Mouse (Mus musculus) intestine, embryonic 16.5 days (tissue): ENCODE measurements around the gene Paqr7. TPM values are rescaled to one million over a fixed set of nuclear protein-coding genes. Genes with fewer than 3 reads are reported as not detected.

Source experiments
- ATAC-seq: fragments of 200-750 bp; cut with Nextera tagmentation; 2 replicates; pipeline ENCODE4 v1.8.0; 2017; ENCODE audit warnings: moderate TSS enrichment, moderate library complexity
- H3K27ac ChIP-seq: fragments of 300-500 bp; sonication (generic); 2 replicates; pipeline ENCODE4 v1.5.1; 2014; ENCODE audit warnings: mild to moderate bottlenecking, low read length
- H3K27me3 ChIP-seq: fragments of 300-500 bp; sonication (generic); replicated peaks from 2 replicates; pipeline ENCODE4 v1.6.1; 2014; ENCODE audit warnings: low read length, control low read depth, mixed read lengths; ENCODE audit not compliant: control insufficient read depth, insufficient read depth
- H3K36me3 ChIP-seq: fragments of 300-500 bp; sonication (generic); 2 replicates; pipeline ENCODE4 v1.6.1; 2014; ENCODE audit warnings: low read length, control low read depth; ENCODE audit not compliant: control insufficient read depth, insufficient read depth
- H3K4me1 ChIP-seq: fragments of 300-500 bp; sonication (generic); 2 replicates; pipeline ENCODE4 v1.6.1; 2014; ENCODE audit warnings: low read length, control low read depth, mixed read lengths; ENCODE audit not compliant: control insufficient read depth, insufficient read depth
- H3K4me2 ChIP-seq: fragments of 300-500 bp; sonication (generic); 2 replicates; pipeline ENCODE4 v1.6.1; 2014; ENCODE audit warnings: low read depth, low read length, control low read depth
- H3K4me3 ChIP-seq: fragments of 300-500 bp; sonication (generic); 2 replicates; pipeline ENCODE4 v1.5.1; 2014; ENCODE audit warnings: mild to moderate bottlenecking, low read length
- H3K9ac ChIP-seq: fragments of 300-500 bp; sonication (generic); 2 replicates; pipeline ENCODE4 v1.6.1; 2014; ENCODE audit warnings: low read depth, low read length
- H3K9me3 ChIP-seq: fragments of 300-500 bp; sonication (generic); 2 replicates; pipeline ENCODE4 v1.6.1; 2016; ENCODE audit warnings: low read length, control low read depth; ENCODE audit not compliant: control insufficient read depth
- WGBS: fragments of 180-500 bp; shearing (Covaris S2); extraction: QIAGEN DNeasy Blood & Tissue Kit; methylation state at CpG from one replicate; pipeline ENCODE4 v1.1.7; 2014; 5-methylcytosine and 5-hydroxymethylcytosine counted together
- polyA plus RNA-seq: library from polyadenylated mRNA; unstranded; fragments of >200 nt; fragmentation: Nextera tagmentation; extraction: Ambion mirVana; gene quantifications from 2 replicates; pipeline ENCODE4 v1.2.1, GENCODE M21; 2015

Gene Paqr7
- polyA plus RNA-seq, 1 experiment from 2014 or later = 23.6 TPM

DNA sequence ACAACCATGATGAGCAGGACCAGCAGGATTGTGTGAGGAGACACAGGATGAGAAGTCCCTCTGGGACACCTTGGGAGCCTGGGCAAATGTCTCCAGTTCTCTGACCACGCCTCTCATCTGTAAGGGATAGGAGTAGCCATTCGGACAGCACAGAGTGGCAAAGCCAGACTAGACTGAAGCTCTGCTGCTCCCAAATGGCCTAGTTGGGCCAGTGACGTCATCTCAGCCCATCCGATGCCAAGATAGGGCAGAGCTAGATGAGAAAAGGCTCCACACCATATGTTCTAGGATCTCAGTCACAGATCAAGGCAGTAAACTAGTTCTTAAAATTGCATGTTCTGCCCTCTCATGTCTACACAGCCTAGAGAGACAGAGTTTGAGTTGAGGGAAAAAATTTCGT is 37.6 kb upstream of the Paqr7 start:
- Histone ChIP-seq H3K27ac (no peak overlapping the region), H3K4me3 (no peak overlapping the region), H3K27me3 (peaks cover 2% of the 10 kb centered on the region; the same call in 1 of the 2 replicates), H3K4me2 (no peak overlapping the region), H3K9ac (no peak overlapping the region), H3K4me1 (peaks cover 6% of the 10 kb centered on the region; the same call in 1 of the 2 replicates), H3K36me3 (no peaks in the 10 kb centered on the region), H3K9me3 (no peaks in the 10 kb centered on the region)
- ATAC-seq = no peak
- 76% methylated on average over 5 of the region's 5 CpGs for WGBS

DNA sequence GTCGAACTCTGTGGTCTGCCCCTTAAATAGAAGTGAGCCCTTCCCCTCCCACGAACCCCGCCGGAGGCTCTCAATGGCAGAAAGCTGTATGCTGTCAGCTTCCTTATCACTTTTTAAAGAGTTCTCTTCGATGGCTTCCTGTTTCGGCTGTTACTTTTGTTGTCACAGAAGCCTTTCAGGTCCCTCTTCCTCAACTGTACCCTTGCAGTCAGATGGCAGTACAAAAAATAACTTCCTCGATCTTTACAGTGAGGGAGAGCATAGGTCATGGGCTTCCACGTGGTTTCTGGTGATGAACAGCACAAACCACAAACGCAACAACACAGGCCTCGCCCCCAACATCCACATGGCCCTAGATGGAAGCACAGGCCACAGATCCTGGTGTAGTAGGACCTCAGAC is 36.2 kb upstream of the Paqr7 start:
- Histone ChIP-seq H3K4me1 (peaks cover 3% of the 10 kb centered on the region; the same call in 1 of the 2 replicates), H3K9me3 (no peaks in the 10 kb centered on the region), H3K9ac (no peak overlapping the region), H3K27ac (no peak overlapping the region), H3K27me3 (no peaks in the 10 kb centered on the region), H3K4me2 (no peak overlapping the region), H3K36me3 (no peaks in the 10 kb centered on the region), H3K4me3 (no peak overlapping the region)
- 76% methylated on average over 10 of the region's 10 CpGs for WGBS
- no peak for ATAC-seq

DNA sequence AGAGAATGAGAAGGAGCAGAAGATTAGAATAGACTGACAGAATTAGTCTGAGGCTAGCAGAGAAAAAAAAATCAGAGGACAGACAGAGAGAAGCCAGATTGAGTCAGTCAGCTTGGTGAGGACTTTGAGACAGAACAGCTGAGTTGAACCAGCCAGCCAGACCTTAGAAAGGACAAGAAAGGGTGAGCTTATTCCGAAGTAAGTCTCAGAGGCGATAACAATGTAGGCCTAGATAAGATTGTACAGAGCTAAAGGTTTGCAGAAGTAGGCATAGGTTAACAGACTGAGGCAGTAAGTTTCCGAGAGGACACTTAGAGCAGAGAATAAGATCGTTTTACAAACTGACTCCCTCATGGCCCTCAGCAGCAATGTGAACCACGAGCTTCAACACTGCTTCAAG is 35.2 kb upstream of the Paqr7 start:
- Histone ChIP-seq H3K9ac (no peak overlapping the region), H3K9me3 (no peaks in the 10 kb centered on the region), H3K4me3 (no peak overlapping the region), H3K4me1 (no peaks in the 10 kb centered on the region), H3K27ac (no peak overlapping the region), H3K36me3 (no peaks in the 10 kb centered on the region), H3K4me2 (no peak overlapping the region), H3K27me3 (no peaks in the 10 kb centered on the region)
- 72% methylated on average over 5 of the region's 5 CpGs for WGBS
- no peak for ATAC-seq

DNA sequence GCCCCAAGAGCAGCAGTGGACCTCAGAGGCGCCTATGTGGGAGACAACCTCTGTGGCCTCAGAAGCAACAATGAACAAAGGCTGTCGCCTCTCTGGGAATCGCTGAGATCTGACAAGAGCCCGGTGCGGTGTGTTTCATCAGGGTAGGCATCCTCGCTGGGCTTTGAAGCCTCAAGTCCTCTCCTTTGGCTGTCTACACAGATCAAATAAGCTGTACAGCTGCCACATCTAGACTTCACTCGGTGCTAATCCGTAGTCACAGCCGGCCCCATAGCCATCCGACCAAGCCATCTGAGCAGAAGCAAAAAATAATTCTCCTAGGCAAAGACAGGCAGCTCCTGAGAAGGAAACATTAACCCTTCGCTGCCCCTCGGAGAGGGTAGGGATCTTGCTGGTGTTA is 30.7 kb upstream of the Paqr7 start:
- ATAC-seq = no peak
- Histone ChIP-seq H3K4me2 (no peak overlapping the region), H3K27ac (no peak overlapping the region), H3K4me3 (no peak overlapping the region), H3K9ac (no peak overlapping the region; the same call in 1 of the 2 replicates), H3K36me3 (0 out of 2 replicates have a peak, but pooled peaks cover under 1% of the 10 kb centered on the region), H3K27me3 (no peaks in the 10 kb centered on the region), H3K9me3 (no peaks in the 10 kb centered on the region), H3K4me1 (peaks cover 5% of the 10 kb centered on the region; the same call in 1 of the 2 replicates)
- WGBS = 45% methylated on average over 12 of the region's 12 CpGs

DNA sequence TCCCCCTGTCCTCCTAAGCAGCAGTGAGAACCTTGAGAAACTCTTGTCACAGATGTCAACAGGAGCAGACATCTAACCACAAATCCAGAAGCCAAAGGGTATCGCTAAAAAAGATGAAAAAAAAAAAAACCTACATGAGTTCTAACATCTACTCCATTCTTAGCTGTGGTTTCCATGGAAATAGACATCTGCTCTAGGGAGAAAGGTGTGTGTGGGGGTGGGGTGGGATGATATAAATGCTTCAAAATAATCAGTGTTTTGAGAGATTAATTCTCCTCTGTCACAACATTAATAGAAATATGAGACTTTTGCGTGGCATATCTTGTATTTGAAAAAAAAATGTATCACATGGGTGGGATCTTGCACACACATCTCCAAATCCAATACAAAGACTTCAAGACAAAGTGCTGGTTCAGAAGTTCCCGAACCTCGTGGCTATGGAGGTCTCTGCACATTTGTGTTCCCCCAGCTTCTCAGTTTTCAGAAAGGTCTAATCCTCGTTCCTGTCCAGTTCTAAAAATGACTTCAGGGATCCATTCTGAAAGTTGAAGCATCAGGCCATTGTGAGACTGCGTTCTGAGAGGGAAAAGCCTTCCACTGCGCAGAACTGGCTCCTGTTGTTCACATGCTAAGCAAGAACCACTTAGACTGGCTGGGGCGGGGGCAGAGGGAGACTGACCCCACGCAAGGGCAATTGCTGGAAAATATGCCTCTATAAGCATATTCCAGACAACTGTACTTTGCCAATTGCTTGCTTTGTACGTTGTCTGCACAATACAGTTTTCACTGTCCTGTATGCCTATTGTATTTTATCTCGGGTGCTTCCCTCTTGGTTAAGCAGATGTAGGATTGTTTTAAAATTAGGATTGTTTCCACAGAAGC is 29.9 kb upstream of the Paqr7 start:
- H3K27ac ChIP-seq = no peak overlapping the region
- no peaks in the 10 kb centered on the region for H3K27me3 ChIP-seq
- 68% methylated on average over 11 of the region's 11 CpGs for WGBS
- no peak overlapping the region for H3K4me2 ChIP-seq
- H3K4me1 ChIP-seq = peaks cover 5% of the 10 kb centered on the region; the same call in 1 of the 2 replicates
- H3K4me3 ChIP-seq = no peak overlapping the region
- H3K9me3 ChIP-seq = no peaks in the 10 kb centered on the region
- no peak overlapping the region for H3K9ac ChIP-seq
- H3K36me3 ChIP-seq = peaks cover 8% of the 10 kb centered on the region
- no peak for ATAC-seq

DNA sequence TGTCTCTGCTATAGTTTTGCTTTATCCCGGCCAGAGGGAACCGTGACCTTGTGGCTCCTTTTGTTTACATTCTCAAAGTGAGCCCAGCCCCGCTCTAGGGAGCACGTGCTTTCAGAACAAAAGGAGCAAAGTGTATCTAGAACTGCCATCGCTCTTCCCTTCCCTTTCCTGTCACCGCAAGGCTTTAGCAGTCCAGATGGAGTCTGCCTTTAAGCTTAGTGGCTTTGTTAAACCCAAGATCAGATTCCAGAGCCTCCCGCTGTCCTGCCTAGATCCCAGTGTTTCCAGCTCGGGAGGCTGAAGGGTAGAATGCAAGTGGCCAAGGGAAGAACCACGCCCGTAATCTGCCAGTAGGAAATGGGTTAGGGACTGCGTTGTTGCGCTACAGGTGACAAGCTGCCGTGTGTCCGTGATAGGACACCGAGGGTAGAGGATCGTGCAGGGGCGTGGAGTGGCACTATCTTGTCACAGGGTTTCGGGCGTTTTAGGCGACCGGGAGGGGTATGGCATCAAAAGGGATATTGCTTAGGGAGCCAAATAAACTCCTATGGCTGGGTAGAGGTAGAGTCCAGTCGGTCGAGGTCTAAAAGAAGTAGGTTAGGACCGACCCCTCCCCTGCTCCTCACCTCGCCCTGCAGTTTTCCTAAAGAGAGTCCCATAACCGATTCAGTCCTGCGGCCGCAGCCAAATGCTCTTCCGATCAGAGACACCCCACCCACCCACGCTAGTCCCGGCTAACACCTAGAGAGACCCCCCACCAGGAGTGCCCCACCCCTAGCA is 28.9 kb upstream of the Paqr7 start:
- Histone ChIP-seq H3K27ac (peak overlapping the region; percentile 68), H3K4me2 (peak overlapping the region; percentile 97), H3K9ac (peak overlapping the region; percentile 89), H3K4me1 (peaks cover 5% of the 10 kb centered on the region; the same call in 1 of the 2 replicates), H3K4me3 (peak overlapping the region; percentile 94), H3K36me3 (peaks cover 8% of the 10 kb centered on the region), H3K9me3 (no peaks in the 10 kb centered on the region), H3K27me3 (no peaks in the 10 kb centered on the region)
- peak; percentile 26 for ATAC-seq
- WGBS = 0% methylated on average over 31 of the region's 31 CpGs

DNA sequence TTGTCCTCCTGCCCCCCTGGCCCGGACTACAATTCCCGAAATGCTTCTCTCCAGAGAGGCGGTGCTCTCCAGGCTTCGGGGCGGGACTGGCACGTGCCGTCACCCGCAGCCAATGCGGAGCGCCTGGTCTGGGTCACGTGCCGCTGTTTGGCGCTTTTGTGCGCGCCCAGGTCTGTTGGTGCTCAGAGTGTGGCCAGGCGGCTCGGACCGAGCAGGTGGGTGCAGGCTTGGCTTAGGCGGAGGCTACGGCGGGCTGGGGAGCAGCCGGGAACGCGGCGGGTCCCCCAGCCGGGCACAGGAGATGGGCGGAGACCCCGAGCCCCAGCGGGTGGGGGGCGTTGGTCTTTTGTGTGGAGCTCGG is 28.3 kb upstream of the Paqr7 start, which contains the start of gene Stmn1:
Stmn1 (plus strand) TSS at position 106 of the 361 bp plus-strand sequence.
- Histone ChIP-seq H3K4me3 (peak within 1 kb of the TSS; percentile 94), H3K27ac (peak within 1 kb of the TSS; percentile 91), H3K4me2 (peak within 1 kb of the TSS; percentile 97), H3K9me3 (no peaks in the 10 kb centered on the region), H3K27me3 (no peaks in the 10 kb centered on the region), H3K9ac (peak within 1 kb of the TSS; percentile 89), H3K4me1 (peaks cover 5% of the 10 kb centered on the region; the same call in 1 of the 2 replicates), H3K36me3 (peaks cover 12% of the 10 kb centered on the region)
- peak; percentile 96 for ATAC-seq
- under 1% methylated on average over 31 of the region's 31 CpGs for WGBS

DNA sequence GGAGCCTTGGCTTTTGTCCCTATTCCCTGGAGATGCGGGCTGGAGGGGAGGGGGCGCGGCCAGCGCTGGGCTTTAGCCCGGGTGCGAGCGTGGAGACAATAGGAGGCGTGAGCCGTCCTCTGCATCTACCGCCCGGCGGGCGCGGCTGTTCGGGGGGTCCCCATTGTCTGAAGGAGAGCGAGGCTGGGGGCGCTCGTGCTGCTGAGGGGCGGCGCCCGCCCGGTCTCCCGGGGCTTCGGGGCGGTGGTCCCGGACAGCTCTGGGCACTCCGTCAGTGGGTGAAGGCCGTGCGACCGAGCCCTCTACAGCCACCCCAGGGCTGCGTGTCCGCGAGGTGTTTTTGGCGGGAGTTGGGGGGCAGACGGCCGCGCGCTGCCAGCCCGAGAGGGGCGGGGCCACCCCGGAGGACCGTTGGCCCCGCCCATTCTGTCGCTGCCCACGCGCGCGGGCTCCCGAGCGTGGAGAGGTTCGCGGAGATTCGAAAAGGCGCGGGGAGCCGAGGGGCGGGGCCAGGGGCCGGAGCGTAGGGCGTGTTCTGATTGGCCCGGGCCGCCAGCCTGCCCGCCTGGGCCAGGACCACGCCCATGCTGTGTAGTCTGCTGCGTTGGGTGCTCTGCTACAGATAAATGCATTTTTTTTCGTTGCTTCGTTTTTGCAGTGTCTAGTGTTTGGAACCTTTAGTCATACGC is 27.8 kb upstream of the Paqr7 start:
- H3K9ac ChIP-seq = peak overlapping the region; percentile 89
- WGBS = under 1% methylated on average over 66 of the region's 68 CpGs
- ATAC-seq = peak; percentile 88
- peaks cover 12% of the 10 kb centered on the region for H3K36me3 ChIP-seq
- H3K4me2 ChIP-seq = peak overlapping the region; percentile 97
- no peaks in the 10 kb centered on the region for H3K9me3 ChIP-seq
- H3K4me3 ChIP-seq = peak overlapping the region; percentile 94
- peaks cover 5% of the 10 kb centered on the region; the same call in 1 of the 2 replicates for H3K4me1 ChIP-seq
- no peaks in the 10 kb centered on the region for H3K27me3 ChIP-seq
- H3K27ac ChIP-seq = peak overlapping the region; percentile 91
